Mouse (Mus musculus) ES-E14 (cell line): Measurements from ENCODE around the gene Lim2. TPM values are rescaled to one million over a fixed set of nuclear protein-coding genes. Genes with fewer than 3 reads are reported as not detected.

Experiments
- DNase-seq: peaks from one replicate; pipeline ENCODE4 v3.0.0-alpha.2; 2013; ENCODE audit warnings: low read depth, low spot score
- H3K27ac ChIP-seq: 2 replicates; pipeline ENCODE4 v1.5.1; 2012; ENCODE audit warnings: low read depth, mild to moderate bottlenecking, low read length, moderate library complexity, mixed read lengths; ENCODE audit not compliant: poor library complexity, insufficient read depth, severe bottlenecking
- H3K36me3 ChIP-seq: 2 replicates; pipeline ENCODE4 v1.6.1; 2012; ENCODE audit warnings: mild to moderate bottlenecking, low read length, moderate library complexity, mixed read lengths; ENCODE audit not compliant: control insufficient read depth, poor library complexity, insufficient read depth, severe bottlenecking
- H3K4me1 ChIP-seq, 2 experiments: fragments of 150-350 bp in 1 of 2; sonication (generic) in 1 of 2; 2 replicates each; pipeline ENCODE4 v1.6.1; 2012; ENCODE audit warnings: low read length in 2 of 2, mild to moderate bottlenecking in 1 of 2, mixed read lengths in 1 of 2; ENCODE audit not compliant: control insufficient read depth in 2 of 2, insufficient read depth in 2 of 2, poor library complexity in 1 of 2
- H3K4me3 ChIP-seq, 2 experiments: fragments of 150-350 bp in 1 of 2; sonication (generic) in 1 of 2; 2 replicates each; pipeline ENCODE4 v1.5.1; 2012; ENCODE audit warnings: low read length in 2 of 2, low read depth in 1 of 2, mild to moderate bottlenecking in 1 of 2, mixed read lengths in 1 of 2; ENCODE audit not compliant: insufficient read depth in 1 of 2, poor library complexity in 1 of 2, severe bottlenecking in 1 of 2
- H3K9ac ChIP-seq: 2 replicates; pipeline ENCODE4 v1.6.1; 2012; ENCODE audit warnings: low read depth, mild to moderate bottlenecking, low read length, mixed read lengths; ENCODE audit not compliant: poor library complexity, insufficient read depth, severe bottlenecking
- H3K9me3 ChIP-seq: fragments of 150-350 bp; sonication (generic); 2 replicates; pipeline ENCODE4 v1.6.1; 2012; ENCODE audit warnings: low read depth, mild to moderate bottlenecking, low read length; ENCODE audit not compliant: control insufficient read depth, insufficient read depth
- CHD2 ChIP-seq: IDR thresholded peaks from 2 replicates; pipeline ENCODE4 v1.6.1; 2014; ENCODE audit warnings: mild to moderate bottlenecking, low read depth, low read length, inconsistent platforms
- HCFC1 ChIP-seq: IDR thresholded peaks from 2 replicates; pipeline ENCODE4 v1.6.1; 2012; ENCODE audit warnings: low read length, inconsistent platforms, borderline replicate concordance; ENCODE audit not compliant: insufficient read depth
- MAFK ChIP-seq: IDR thresholded peaks from 2 replicates; pipeline ENCODE4 v1.6.1; 2014; ENCODE audit warnings: mild to moderate bottlenecking, low read depth, low read length, inconsistent platforms; ENCODE audit not compliant: insufficient read depth
- ZC3H11A ChIP-seq: IDR thresholded peaks from 2 replicates; pipeline ENCODE4 v1.6.1; 2012; ENCODE audit warnings: low read depth, mild to moderate bottlenecking, inconsistent platforms, low read length, borderline replicate concordance
- ZNF384 ChIP-seq: IDR thresholded peaks from 2 replicates; pipeline ENCODE4 v1.6.1; 2012; ENCODE audit warnings: low read depth, low read length, inconsistent platforms
- in situ Hi-C, 2 experiments: fragments of 600-800 bp; cut with MboI; formaldehyde crosslinking; loops; one replicate each; pipeline ENCODE4 v1.15.1; 2025; ENCODE audit warnings: low sequenced_read_pairs in 2 of 2, inconsistent platforms in 1 of 2; ENCODE audit not compliant: unreplicated experiment in 2 of 2
- total RNA-seq: library from RNA; depleted of rRNA; stranded (reverse); fragments of 300-350 nt; gene quantifications from 2 replicates; pipeline ENCODE4 v1.2.3, GENCODE M21; 2012

The Lim2 gene
- total RNA-seq, 1 experiment, result 1.1 TPM

DNA sequence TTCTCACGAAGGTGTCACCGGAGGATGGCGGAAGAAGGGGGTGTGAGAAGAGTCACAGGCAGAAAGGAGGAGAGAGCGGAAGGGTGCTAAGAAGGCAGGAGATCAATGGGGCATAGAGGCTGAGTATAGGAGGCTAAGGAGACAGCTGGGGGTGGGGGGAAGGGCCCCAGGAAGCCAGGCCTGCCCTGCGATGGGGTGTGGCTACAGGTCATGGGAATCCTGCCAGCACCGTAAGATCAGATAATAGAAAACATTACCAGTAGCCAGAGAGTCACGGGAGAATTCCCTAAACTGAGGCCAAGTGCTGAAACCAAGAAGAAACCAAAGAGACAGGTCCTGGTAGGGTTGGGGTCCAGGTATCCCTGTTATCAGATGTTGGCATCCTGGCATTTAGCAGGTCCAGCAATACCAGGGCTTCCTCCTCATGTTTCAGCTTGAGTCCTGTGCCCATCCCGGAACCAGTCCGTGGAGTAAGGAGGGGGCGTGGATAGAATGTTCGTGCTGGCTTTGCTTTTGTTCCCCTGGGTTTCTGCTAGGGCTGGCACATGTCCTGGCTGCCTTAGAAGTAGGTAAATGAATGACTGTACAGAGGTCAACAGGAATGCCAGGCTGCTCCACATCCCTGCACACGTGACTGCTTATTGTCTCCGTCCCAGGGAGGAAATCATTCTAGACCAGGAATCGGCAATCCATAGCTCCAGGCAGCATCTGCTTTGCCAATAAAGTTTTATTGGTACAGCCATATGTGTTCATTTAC is 26.3 kb downstream of the Lim2 start:
- H3K4me1 ChIP-seq, result peaks cover 0 to 2% of the 10 kb centered on the region in 2 experiments; a peak in 2 of 4 replicates
- no peak for DNase-seq
- TF ChIP-seq MAFK (no peak), HCFC1 (no peak), ZC3H11A (no peak), ZNF384 (no peak), CHD2 (no peak)
- no peak overlapping the region for H3K9ac ChIP-seq
- H3K27ac ChIP-seq, result no peak overlapping the region
- H3K4me3 ChIP-seq, result no peak overlapping the region
- no peaks in the 10 kb centered on the region; the same call in 1 of the 2 replicates for H3K9me3 ChIP-seq
- peaks cover 31% of the 10 kb centered on the region; the same call in 1 of the 2 replicates for H3K36me3 ChIP-seq
- in situ Hi-C loops, result no loop called here

GRCm38 (mm10) chr7:43454371-43454770 is 26.9 kb downstream of the Lim2 start:
- Histone ChIP-seq H3K9me3 (no peaks in the 10 kb centered on the region; the same call in 1 of the 2 replicates), H3K4me1 (peaks cover 0 to 2% of the 10 kb centered on the region in 2 experiments; a peak in 2 of 4 replicates), H3K36me3 (peaks cover 31% of the 10 kb centered on the region; the same call in 1 of the 2 replicates), H3K9ac (no peak overlapping the region), H3K27ac (no peak overlapping the region), H3K4me3 (no peak overlapping the region)
- TF ChIP-seq ZC3H11A (no peak), CHD2 (no peak), MAFK (no peak), HCFC1 (no peak), ZNF384 (no peak)
- no peak for DNase-seq
- in situ Hi-C loops, result no loop called here

DNA sequence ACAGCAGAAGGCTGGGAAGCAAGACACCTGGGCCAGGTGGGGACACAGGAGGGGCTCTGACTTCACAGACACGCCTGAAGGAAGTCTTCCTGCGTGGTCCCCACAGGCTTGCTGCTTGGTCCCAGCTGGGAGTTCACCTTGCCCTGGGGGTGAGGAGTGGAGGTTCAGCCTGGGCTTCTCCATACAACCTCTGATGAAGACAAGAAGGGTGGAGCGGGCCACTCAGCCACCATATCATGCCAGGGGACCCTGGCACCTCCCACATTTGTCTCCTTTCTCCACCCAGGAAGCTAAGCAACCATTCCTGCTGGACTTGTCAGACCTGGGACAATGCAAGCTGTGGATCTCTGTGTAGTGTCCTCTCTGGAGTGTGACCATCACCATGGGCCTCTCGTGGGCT is 35.4 kb downstream of the Lim2 start, which contains the start of gene Vsig10l:
Gene Vsig10l, plus strand, starts transcription at position 301 of the 400 bp plus-strand sequence.
- H3K9me3 ChIP-seq, result no peaks in the 10 kb centered on the region
- no peak within 1 kb of the TSS for H3K9ac ChIP-seq
- in situ Hi-C loops, result no loop called here
- TF ChIP-seq ZNF384 (no peak), HCFC1 (no peak), MAFK (no peak), CHD2 (no peak), ZC3H11A (no peak)
- H3K4me3 ChIP-seq, result no peak within 1 kb of the TSS
- H3K27ac ChIP-seq, result no peak within 1 kb of the TSS
- H3K36me3 ChIP-seq, result no peaks in the 10 kb centered on the region
- DNase-seq, result no peak
- H3K4me1 ChIP-seq, result peaks cover 0 to 3% of the 10 kb centered on the region in 2 experiments; a peak in 1 of 4 replicates

- Histone ChIP-seq H3K4me1 (peaks cover 0 to 3% of the 10 kb centered on the region in 2 experiments; a peak in 1 of 4 replicates), H3K4me3 (no peak overlapping the region), H3K9ac (no peak overlapping the region), H3K27ac (no peak overlapping the region), H3K9me3 (no peaks in the 10 kb centered on the region), H3K36me3 (no peaks in the 10 kb centered on the region)
- in situ Hi-C loops, result no loop called here
- no peak for DNase-seq
- no peak for TF ChIP-seq ZNF384
- TF ChIP-seq ZC3H11A, result no peak
- TF ChIP-seq MAFK, result no peak
- TF ChIP-seq HCFC1, result no peak
- TF ChIP-seq CHD2, result no peak
Observed at GRCm38 (mm10) chr7:43463976-43464375, 36.5 kb downstream of the Lim2 start.
